Mouse (Mus musculus) forebrain, embryonic 13.5 days (tissue): ENCODE data around the gene Gm21870. TPM values are rescaled to one million over a fixed set of nuclear protein-coding genes. Genes with fewer than 3 reads are reported as not detected.
"Not testable (repeated sequence)": the region's sequence is repeated elsewhere in the genome, so short reads cannot be mapped to it uniquely, and the experiment has no call there.

Experiments
- ATAC-seq: fragments of 200-750 bp; cut with Nextera tagmentation; 2 replicates; pipeline ENCODE4 v1.8.0; 2017
- H3K27ac ChIP-seq: fragments of 300-500 bp; sonication (generic); 2 replicates; pipeline ENCODE4 v1.5.1; 2015; ENCODE audit warnings: inconsistent platforms, mild to moderate bottlenecking, moderate library complexity
- H3K27me3 ChIP-seq: fragments of 300-500 bp; sonication (generic); 2 replicates; pipeline ENCODE4 v1.6.1; 2015; ENCODE audit warnings: mild to moderate bottlenecking, inconsistent platforms
- H3K36me3 ChIP-seq: fragments of 300-500 bp; sonication (generic); 2 replicates; pipeline ENCODE4 v1.6.1; 2015; ENCODE audit warnings: mild to moderate bottlenecking, inconsistent platforms; ENCODE audit not compliant: poor library complexity, severe bottlenecking
- H3K4me1 ChIP-seq: fragments of 300-500 bp; sonication (generic); 2 replicates; pipeline ENCODE4 v1.6.1; 2015; ENCODE audit warnings: inconsistent platforms
- H3K4me2 ChIP-seq: fragments of 300-500 bp; sonication (generic); 2 replicates; pipeline ENCODE4 v1.6.1; 2015; ENCODE audit warnings: inconsistent platforms, mild to moderate bottlenecking, moderate library complexity
- H3K4me3 ChIP-seq: fragments of 300-500 bp; sonication (generic); 2 replicates; pipeline ENCODE4 v1.5.1; 2015; ENCODE audit warnings: mild to moderate bottlenecking, inconsistent platforms
- H3K9ac ChIP-seq: fragments of 300-500 bp; sonication (generic); 2 replicates; pipeline ENCODE4 v1.6.1; 2015; ENCODE audit warnings: mild to moderate bottlenecking, inconsistent platforms
- H3K9me3 ChIP-seq: fragments of 300-500 bp; sonication (generic); replicated peaks from 2 replicates; pipeline ENCODE4 v1.6.1; 2016; ENCODE audit warnings: inconsistent platforms
- WGBS: fragments of 180-500 bp; shearing (Covaris S2); methylation state at CpG from one replicate; pipeline ENCODE4 v1.1.7; 2015; 5-methylcytosine and 5-hydroxymethylcytosine counted together
- polyA plus RNA-seq: library from polyadenylated mRNA; unstranded; fragments of >200 nt; fragmentation: Nextera tagmentation; extraction: Ambion mirVana; gene quantifications from 2 replicates; pipeline ENCODE4 v1.2.1, GENCODE M21; 2015

Gm21870 gene
- not detected in 2 replicates for polyA plus RNA-seq

DNA sequence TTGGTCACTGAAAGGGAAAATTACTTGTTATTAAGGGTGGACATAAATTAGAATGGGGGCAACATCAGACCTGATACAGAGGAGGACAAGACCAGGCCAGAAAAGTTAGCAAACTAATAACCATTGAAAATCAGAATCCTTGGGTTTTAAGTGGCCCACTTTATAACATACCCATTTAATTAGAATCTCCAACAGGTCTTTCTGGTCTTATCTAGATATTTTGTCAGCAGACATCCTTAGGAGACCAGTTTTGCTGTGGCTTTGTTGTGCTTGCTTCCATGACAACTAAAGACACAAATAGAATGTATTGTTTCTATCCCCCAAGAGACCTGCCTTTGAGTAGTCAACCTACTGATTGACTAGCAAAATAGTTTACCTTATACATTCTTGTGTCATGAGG is at the start of gene Gm21870:
TSS of gene Gm21870 (minus strand) at position 101 of the 400 bp plus-strand sequence.
- H3K27ac ChIP-seq, ATAC-seq, H3K36me3 ChIP-seq, H3K9me3 ChIP-seq, H3K4me1 ChIP-seq, H3K27me3 ChIP-seq, H3K9ac ChIP-seq, H3K4me3 ChIP-seq, H3K4me2 ChIP-seq: not testable (repeated sequence)

DNA sequence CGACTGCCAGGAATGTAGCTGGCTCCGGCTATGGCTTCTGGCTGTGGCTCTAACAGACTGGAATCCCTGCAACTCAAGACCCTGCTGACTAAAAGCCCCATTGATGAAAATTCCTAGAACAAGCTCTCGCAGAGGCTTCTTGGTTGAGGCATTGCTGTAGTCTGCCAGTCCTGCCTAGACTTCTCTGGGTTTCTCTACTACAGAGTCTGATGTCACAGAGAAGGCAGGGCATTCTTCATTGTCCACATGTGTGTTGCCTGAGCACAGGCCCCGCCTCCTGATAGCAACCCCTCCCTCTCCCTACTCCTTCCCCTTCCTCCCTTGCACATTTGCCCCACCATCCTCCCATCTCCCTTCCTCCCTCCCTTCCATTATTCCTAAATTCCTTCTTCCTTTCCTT is 30.2 kb downstream of the Gm21870 start, which contains the start of gene Btbd35f6:
TSS of gene Btbd35f6 (minus strand) at position 101 of the 400 bp plus-strand sequence.
- WGBS, result 58% methylated on average over 2 of the region's 4 CpGs
- not testable (repeated sequence) for H3K27ac ChIP-seq, H3K4me1 ChIP-seq, ATAC-seq, H3K9me3 ChIP-seq, H3K4me2 ChIP-seq, H3K36me3 ChIP-seq, H3K9ac ChIP-seq, H3K27me3 ChIP-seq, H3K4me3 ChIP-seq

Other genes starting within 250 kb of the Gm21870 start
- not detected in 2 replicates for gene Btbd35f6, start 30.3 kb downstream of the Gm21870 start, polyA plus RNA-seq
- not detected in 2 replicates for gene Btbd35f9, start 174.7 kb upstream of the Gm21870 start, polyA plus RNA-seq